Mouse (Mus musculus) kidney, adult 2 months (tissue): ENCODE data around the gene Usp31.

Source experiments
- CTCF ChIP-seq: fragments of 200-500 bp; conservative IDR thresholded peaks from 2 replicates; pipeline ENCODE4 v1.5.1; 2011; ENCODE audit warnings: low read depth, mild to moderate bottlenecking, control low read depth, low read length, moderate library complexity, mixed read lengths; ENCODE audit not compliant: insufficient read depth, insufficient read length
- POLR2A ChIP-seq: fragments of 200-500 bp; IDR thresholded peaks from one replicate; pipeline ENCODE4 v1.6.1; 2011; ENCODE audit warnings: low read depth, low read length, control low read depth

DNA sequence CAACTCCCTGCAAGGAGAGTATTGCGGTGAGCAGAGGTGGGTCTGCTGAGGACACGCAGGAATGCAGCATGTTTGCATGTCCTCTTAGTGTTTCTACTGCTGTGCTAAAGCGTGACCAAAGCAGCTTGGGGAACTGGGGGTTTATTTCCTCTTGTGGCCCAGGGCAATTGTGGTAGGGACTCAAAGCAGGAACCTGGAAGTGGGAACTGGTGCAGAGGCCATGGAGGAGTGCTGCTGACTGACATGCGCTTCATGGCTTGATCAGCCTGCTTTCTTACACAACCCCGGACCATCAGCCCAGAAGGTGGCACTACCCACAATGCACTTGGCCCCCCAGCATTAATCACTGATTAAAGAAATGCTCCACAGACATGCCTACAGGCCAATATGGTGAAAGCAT, 70.3 kb downstream of the Usp31 start:
- TF ChIP-seq POLR2A (no peak), CTCF (no peak)
